Comparison of ENCODE assay signal across 8 mouse cellular contexts in genomic region chr10:80258752-80259462, GRCm38 (mm10). TPM values are rescaled to one million over a fixed set of nuclear protein-coding genes. Genes with fewer than 3 reads are reported as not detected.
DNase-seq lines count a peak whose midpoint lies in the region; ATAC-seq and TF ChIP-seq lines count a peak whose summit lies in the region.

No protein-coding gene starts in this region.

- H3K4me3 ChIP-seq in forebrain, embryonic 12.5 days (replicated peaks): no peak overlapping the region
- H3K4me3 ChIP-seq in forebrain, embryonic 14.5 days (ENCODE audit: low read depth, low read length): no peak overlapping the region
- H3K4me3 ChIP-seq in lung, embryonic 15.5 days: no peak overlapping the region
- H3K4me3 ChIP-seq in hindbrain, embryonic 13.5 days: no peak overlapping the region
- H3K4me3 ChIP-seq in myocyte: peak overlapping the region; percentile 50

- peaks cover 41% of the 10 kb centered on the region for H3K4me1 ChIP-seq in forebrain, embryonic 12.5 days
- H3K4me1 ChIP-seq in forebrain, embryonic 14.5 days (ENCODE audit: control insufficient read depth, insufficient read depth, low read length): peaks cover 22% of the 10 kb centered on the region
- peaks cover 26% of the 10 kb centered on the region for H3K4me1 ChIP-seq in lung, embryonic 15.5 days
- H3K4me1 ChIP-seq in hindbrain, embryonic 13.5 days (replicated peaks): peaks cover 49% of the 10 kb centered on the region

- DNase-seq in forebrain, embryonic 14.5 days (ENCODE audit: low spot score): no peak
- DNase-seq in lung, postnatal 36 days: no peak
- DNase-seq in ovary, postnatal 36 days (ENCODE audit: low spot score): no peak

- no peaks in the 10 kb centered on the region for H3K27me3 ChIP-seq in forebrain, embryonic 12.5 days
- H3K27me3 ChIP-seq in forebrain, embryonic 14.5 days (replicated peaks; ENCODE audit: control insufficient read depth, insufficient read depth, low read length): no peaks in the 10 kb centered on the region
- H3K27me3 ChIP-seq in lung, embryonic 15.5 days: no peaks in the 10 kb centered on the region
- no peaks in the 10 kb centered on the region for H3K27me3 ChIP-seq in hindbrain, embryonic 13.5 days
- no peaks in the 10 kb centered on the region for H3K27me3 ChIP-seq in myocyte (ENCODE audit: control insufficient read depth, insufficient read depth, insufficient read length)

- no peak overlapping the region for H3ac ChIP-seq in myocyte (ENCODE audit: control insufficient read depth, insufficient read length)

- peaks cover 48% of the 10 kb centered on the region for H3K36me3 ChIP-seq in forebrain, embryonic 12.5 days (replicated peaks)
- peaks cover 52% of the 10 kb centered on the region for H3K36me3 ChIP-seq in forebrain, embryonic 14.5 days (ENCODE audit: control insufficient read depth, insufficient read depth, low read length)
- H3K36me3 ChIP-seq in lung, embryonic 15.5 days: peaks cover 47% of the 10 kb centered on the region
- peaks cover 54% of the 10 kb centered on the region for H3K36me3 ChIP-seq in hindbrain, embryonic 13.5 days
- peaks cover 4% of the 10 kb centered on the region for H3K36me3 ChIP-seq in myocyte (ENCODE audit: control insufficient read depth, insufficient read depth)

- peaks cover 14% of the 10 kb centered on the region for H3K79me2 ChIP-seq in myocyte (ENCODE audit: control insufficient read depth, insufficient read depth)

- TF ChIP-seq POLR2A in myocyte (IDR thresholded peaks at IDR 0.05; ENCODE audit: insufficient read length, low read depth): peak; percentile 14

- H3K4me2 ChIP-seq in forebrain, embryonic 12.5 days: peak overlapping the region; percentile 82; the same call in 1 of the 2 replicates
- no peak overlapping the region for H3K4me2 ChIP-seq in forebrain, embryonic 14.5 days (ENCODE audit: low read length)
- peak overlapping the region; percentile 94; the same call in 1 of the 2 replicates for H3K4me2 ChIP-seq in lung, embryonic 15.5 days
- H3K4me2 ChIP-seq in hindbrain, embryonic 13.5 days: no peak overlapping the region
- H3K4me2 ChIP-seq in myocyte (ENCODE audit: low read depth): peak overlapping the region; percentile 92

- H3K9me3 ChIP-seq in forebrain, embryonic 12.5 days: no peaks in the 10 kb centered on the region
- H3K9me3 ChIP-seq in forebrain, embryonic 14.5 days (replicated peaks; ENCODE audit: control insufficient read depth, low read length): no peaks in the 10 kb centered on the region
- H3K9me3 ChIP-seq in lung, embryonic 15.5 days: no peaks in the 10 kb centered on the region
- H3K9me3 ChIP-seq in hindbrain, embryonic 13.5 days: no peaks in the 10 kb centered on the region

- no peak for ATAC-seq in forebrain, embryonic 12.5 days (ENCODE audit: low FRiP score)
- no peak for ATAC-seq in forebrain, embryonic 14.5 days
- no peak for ATAC-seq in lung, embryonic 15.5 days (ENCODE audit: borderline replicate concordance, extremely low read depth, low FRiP score, low TSS enrichment)
- no peak for ATAC-seq in hindbrain, embryonic 13.5 days (ENCODE audit: low FRiP score)
- no peak for ATAC-seq in megakaryocyte progenitor cell, adult 5-6 weeks (replicated peaks; ENCODE audit: poor library complexity)

- 92% methylated on average over 14 of the region's 14 CpGs for WGBS in forebrain, embryonic 12.5 days
- 90% methylated on average over 14 of the region's 14 CpGs for WGBS in forebrain, embryonic 14.5 days
- 84% methylated on average over 14 of the region's 14 CpGs for WGBS in lung, embryonic 15.5 days
- 92% methylated on average over 14 of the region's 14 CpGs for WGBS in hindbrain, embryonic 13.5 days

- H3K27ac ChIP-seq in forebrain, embryonic 12.5 days: 0 out of 2 replicates have a peak overlapping the region, but pooled peaks have one; percentile 5
- no peak overlapping the region for H3K27ac ChIP-seq in forebrain, embryonic 14.5 days (ENCODE audit: low read depth, low read length)
- H3K27ac ChIP-seq in lung, embryonic 15.5 days: 0 out of 2 replicates have a peak overlapping the region, but pooled peaks have one; percentile 98
- H3K27ac ChIP-seq in hindbrain, embryonic 13.5 days: peak overlapping the region; percentile 89; the same call in 1 of the 2 replicates

- H3K9ac ChIP-seq in forebrain, embryonic 12.5 days: no peak overlapping the region
- no peak overlapping the region for H3K9ac ChIP-seq in forebrain, embryonic 14.5 days (ENCODE audit: low read length)
- no peak overlapping the region for H3K9ac ChIP-seq in lung, embryonic 15.5 days
- H3K9ac ChIP-seq in hindbrain, embryonic 13.5 days: peak overlapping the region; percentile 78; the same call in 1 of the 2 replicates

TF ChIP-seq in myocyte, 11 proteins besides CTCF, POLR2A, EP300 and RAD21:
- no peak for TF ChIP-seq MYOG (IDR thresholded peaks at IDR 0.05; ENCODE audit: control insufficient read depth in 1 of 3, insufficient read depth in 1 of 3, insufficient read length in 2 of 3, low read depth in 2 of 3)
- no peak for TF ChIP-seq TCF3 (IDR thresholded peaks at IDR 0.05; ENCODE audit: insufficient read length, low read depth)
- no peak for TF ChIP-seq MYOD1 (IDR thresholded peaks at IDR 0.05; ENCODE audit: control insufficient read depth in 1 of 3, insufficient read length in 2 of 3, low read depth in 2 of 3)
- TF ChIP-seq REST (IDR thresholded peaks at IDR 0.05; ENCODE audit: insufficient read depth, insufficient read length): no peak
- no peak for TF ChIP-seq POLR2AphosphoS2 (IDR thresholded peaks at IDR 0.05; ENCODE audit: insufficient read length, low read depth)
- no peak for TF ChIP-seq SRF (IDR thresholded peaks at IDR 0.05; ENCODE audit: control insufficient read depth, insufficient read length, low read depth)
- no peak for TF ChIP-seq MAX (IDR thresholded peaks at IDR 0.05; ENCODE audit: low read depth)
- no peak for TF ChIP-seq TCF12 (IDR thresholded peaks at IDR 0.05; ENCODE audit: insufficient read depth, poor library complexity, severe bottlenecking)
- no peak for TF ChIP-seq USF1 (IDR thresholded peaks at IDR 0.05; ENCODE audit: low read depth)
- TF ChIP-seq E2F4 (IDR thresholded peaks at IDR 0.05; ENCODE audit: insufficient read depth): no peak
- TF ChIP-seq CEBPB (IDR thresholded peaks at IDR 0.05; ENCODE audit: insufficient read depth, poor library complexity, severe bottlenecking): no peak
TF ChIP-seq in myocyte: peak in this region for 0.

RNA-seq across cellular contexts. Expression of gene Gamt, which starts 1.9 kb away (rescaled TPM):
- 15.9 and 19.0 TPM in 2 replicates for polyA plus RNA-seq in forebrain, embryonic 12.5 days (2016; fragmentation: Nextera tagmentation; extraction: Ambion mirVana)
- polyA plus RNA-seq in forebrain, embryonic 14.5 days (2014; fragmentation: Nextera tagmentation; extraction: Ambion mirVana): 18.7 and 21.0 TPM in 2 replicates
- 29.3 and 30.2 TPM in 2 replicates for polyA plus RNA-seq in lung, embryonic 15.5 days (2015; fragmentation: Nextera tagmentation; extraction: Ambion mirVana)
- polyA plus RNA-seq in hindbrain, embryonic 13.5 days (2015; fragmentation: Nextera tagmentation; extraction: Ambion mirVana): 22.3 and 24.9 TPM in 2 replicates
- polyA plus RNA-seq in myocyte (2012; fragmentation: generic; extraction: Trizol): 162 TPM
- total RNA-seq in megakaryocyte progenitor cell, adult 5-6 weeks (2015): 3.2 and 3.7 TPM in 2 replicates
- total RNA-seq in megakaryocyte progenitor cell, adult 5-6 weeks (2017): 2.5 and 7.4 TPM in 2 replicates

RNA-seq across cellular contexts. Expression of gene Dazap1, which starts 2.4 kb away (rescaled TPM):
- 65.1 and 69.7 TPM in 2 replicates for polyA plus RNA-seq in forebrain, embryonic 12.5 days (2016; fragmentation: Nextera tagmentation; extraction: Ambion mirVana)
- polyA plus RNA-seq in forebrain, embryonic 14.5 days (2014; fragmentation: Nextera tagmentation; extraction: Ambion mirVana): 44.5 and 46.0 TPM in 2 replicates
- 58.9 and 67.0 TPM in 2 replicates for polyA plus RNA-seq in lung, embryonic 15.5 days (2015; fragmentation: Nextera tagmentation; extraction: Ambion mirVana)
- 61.6 and 66.2 TPM in 2 replicates for polyA plus RNA-seq in hindbrain, embryonic 13.5 days (2015; fragmentation: Nextera tagmentation; extraction: Ambion mirVana)
- 123 TPM for polyA plus RNA-seq in myocyte (2012; fragmentation: generic; extraction: Trizol)
- 55.4 and 61.6 TPM in 2 replicates for total RNA-seq in megakaryocyte progenitor cell, adult 5-6 weeks (2015)
- total RNA-seq in megakaryocyte progenitor cell, adult 5-6 weeks (2017): 231 and 302 TPM in 2 replicates

RNA-seq across cellular contexts. Expression of gene Ndufs7, which starts 10.0 kb away (rescaled TPM):
- 201 and 216 TPM in 2 replicates for polyA plus RNA-seq in forebrain, embryonic 12.5 days (2016; fragmentation: Nextera tagmentation; extraction: Ambion mirVana)
- 269 and 351 TPM in 2 replicates for polyA plus RNA-seq in forebrain, embryonic 14.5 days (2014; fragmentation: Nextera tagmentation; extraction: Ambion mirVana)
- 321 and 329 TPM in 2 replicates for polyA plus RNA-seq in lung, embryonic 15.5 days (2015; fragmentation: Nextera tagmentation; extraction: Ambion mirVana)
- polyA plus RNA-seq in hindbrain, embryonic 13.5 days (2015; fragmentation: Nextera tagmentation; extraction: Ambion mirVana): 253 and 263 TPM in 2 replicates
- polyA plus RNA-seq in myocyte (2012; fragmentation: generic; extraction: Trizol): 407 TPM
- 138 and 162 TPM in 2 replicates for total RNA-seq in megakaryocyte progenitor cell, adult 5-6 weeks (2015)
- 106 and 135 TPM in 2 replicates for total RNA-seq in megakaryocyte progenitor cell, adult 5-6 weeks (2017)

RNA-seq across cellular contexts. Expression of gene Mum1, which starts 32.7 kb away (rescaled TPM):
- 55.5 and 58.4 TPM in 2 replicates for polyA plus RNA-seq in forebrain, embryonic 12.5 days (2016; fragmentation: Nextera tagmentation; extraction: Ambion mirVana)
- polyA plus RNA-seq in forebrain, embryonic 14.5 days (2014; fragmentation: Nextera tagmentation; extraction: Ambion mirVana): 39.6 and 42.4 TPM in 2 replicates
- polyA plus RNA-seq in lung, embryonic 15.5 days (2015; fragmentation: Nextera tagmentation; extraction: Ambion mirVana): 64.5 and 66.2 TPM in 2 replicates
- 47.3 and 49.9 TPM in 2 replicates for polyA plus RNA-seq in hindbrain, embryonic 13.5 days (2015; fragmentation: Nextera tagmentation; extraction: Ambion mirVana)
- polyA plus RNA-seq in myocyte (2012; fragmentation: generic; extraction: Trizol): 30.7 TPM
- total RNA-seq in megakaryocyte progenitor cell, adult 5-6 weeks (2015): 27.6 and 30.9 TPM in 2 replicates
- 28.9 and 30.0 TPM in 2 replicates for total RNA-seq in megakaryocyte progenitor cell, adult 5-6 weeks (2017)

RNA-seq across cellular contexts. Expression of gene Rps15, which starts 33.3 kb away (rescaled TPM):
- 708 and 760 TPM in 2 replicates for polyA plus RNA-seq in forebrain, embryonic 12.5 days (2016; fragmentation: Nextera tagmentation; extraction: Ambion mirVana)
- 694 and 922 TPM in 2 replicates for polyA plus RNA-seq in forebrain, embryonic 14.5 days (2014; fragmentation: Nextera tagmentation; extraction: Ambion mirVana)
- polyA plus RNA-seq in lung, embryonic 15.5 days (2015; fragmentation: Nextera tagmentation; extraction: Ambion mirVana): 907 and 974 TPM in 2 replicates
- 583 and 598 TPM in 2 replicates for polyA plus RNA-seq in hindbrain, embryonic 13.5 days (2015; fragmentation: Nextera tagmentation; extraction: Ambion mirVana)
- polyA plus RNA-seq in myocyte (2012; fragmentation: generic; extraction: Trizol): 4,761 TPM
- 2,196 and 2,314 TPM in 2 replicates for total RNA-seq in megakaryocyte progenitor cell, adult 5-6 weeks (2015)
- 2,623 and 2,987 TPM in 2 replicates for total RNA-seq in megakaryocyte progenitor cell, adult 5-6 weeks (2017)

Comparison
In these comparisons a context has a peak if more than half of its experiments do, and no peak if none do; other contexts are left out.
1. H3K4me2 ChIP-seq: peak in forebrain, embryonic 12.5 days (single experiment), lung, embryonic 15.5 days (single experiment) and myocyte (single experiment); none in forebrain, embryonic 14.5 days (single experiment) and hindbrain, embryonic 13.5 days (single experiment).